Mouse (Mus musculus) testis, adult 2 months (tissue): ENCODE measurements at regions not wholly inside any gene's neighbourhood (a gene's known extent, or its start where the extent isn't known, plus 50 kb on each side); places are given as distances from the start of the nearest gene placed in this dataset.

Experiments
- CTCF ChIP-seq: fragments of 200-500 bp; IDR thresholded peaks from 2 replicates; pipeline ENCODE4 v1.5.1; 2012; ENCODE audit warnings: low read depth, mild to moderate bottlenecking, inconsistent platforms, low read length, moderate library complexity; ENCODE audit not compliant: control insufficient read depth, insufficient read depth, insufficient replicate concordance
- POLR2A ChIP-seq: fragments of 200-500 bp; IDR thresholded peaks from 2 replicates; pipeline ENCODE4 v1.6.1; 2012; ENCODE audit warnings: low read depth, mild to moderate bottlenecking, inconsistent platforms, low read length, moderate library complexity; ENCODE audit not compliant: control insufficient read depth

- TF ChIP-seq CTCF: no peak
- TF ChIP-seq POLR2A: no peak
Measured at GRCm38 (mm10) chr12:115197322-115198117, 850.0 kb upstream of the Zfp386 start.
